Mouse (Mus musculus) testis, postnatal 14 days (tissue): ENCODE results near the gene F12.

Source experiments
- DNase-seq: peaks from one replicate; pipeline ENCODE4 v3.0.0; 2021; ENCODE audit warnings: low spot score

F12 gene

DNA sequence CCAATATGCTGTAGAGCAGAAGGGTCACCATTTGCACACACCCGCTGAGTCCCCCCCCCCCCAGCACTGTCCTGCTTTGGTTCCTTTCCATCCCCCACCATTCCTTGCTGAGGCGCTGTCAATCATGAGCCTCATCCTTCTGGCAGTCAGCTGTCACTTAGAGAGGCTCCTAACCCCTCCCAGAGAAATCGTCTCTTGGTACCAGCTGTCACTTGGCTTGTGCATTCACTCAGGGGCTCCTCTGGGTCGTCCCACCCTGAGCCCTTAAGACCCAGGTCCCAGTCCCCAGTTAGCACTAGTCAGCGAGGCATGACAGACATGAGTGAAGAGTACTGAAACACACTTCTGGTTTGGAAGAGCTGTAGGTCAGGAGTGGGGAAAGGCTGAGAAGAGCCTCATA is 54.9 kb downstream of the F12 start:
- no peak for DNase-seq

DNA sequence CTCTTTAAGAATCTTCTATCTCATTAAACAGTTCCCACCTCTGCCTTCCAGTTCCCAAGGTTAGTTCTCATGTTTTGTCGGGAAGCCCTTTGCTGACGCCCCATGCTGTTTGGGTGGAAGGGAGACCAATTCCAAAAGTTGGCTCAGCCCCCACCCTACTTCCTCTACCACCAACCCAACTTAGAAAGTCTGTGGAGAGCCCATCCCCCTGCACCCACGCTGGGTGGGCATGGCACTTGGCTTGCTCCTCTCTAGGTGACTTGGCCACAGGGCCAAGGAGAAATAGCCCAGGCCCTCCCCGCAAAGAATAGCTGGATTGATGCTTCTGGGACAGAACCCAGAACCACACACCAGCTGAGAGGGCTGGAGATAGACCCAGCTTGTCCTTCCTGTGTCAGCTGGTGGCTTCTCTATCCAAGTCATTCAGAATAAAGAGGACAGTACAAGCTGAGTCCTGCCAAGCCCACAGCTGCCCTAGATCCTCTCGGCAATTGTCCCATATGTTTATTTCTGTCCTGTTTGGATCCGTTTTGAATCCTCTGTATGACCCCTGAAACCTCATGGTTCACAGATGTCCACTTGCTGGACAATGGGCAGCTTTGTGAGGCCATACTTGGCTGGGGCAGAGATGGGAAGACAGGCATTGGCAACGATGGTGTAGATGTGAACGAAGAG is 55.4 kb downstream of the F12 start:
- DNase-seq: no peak

DNA sequence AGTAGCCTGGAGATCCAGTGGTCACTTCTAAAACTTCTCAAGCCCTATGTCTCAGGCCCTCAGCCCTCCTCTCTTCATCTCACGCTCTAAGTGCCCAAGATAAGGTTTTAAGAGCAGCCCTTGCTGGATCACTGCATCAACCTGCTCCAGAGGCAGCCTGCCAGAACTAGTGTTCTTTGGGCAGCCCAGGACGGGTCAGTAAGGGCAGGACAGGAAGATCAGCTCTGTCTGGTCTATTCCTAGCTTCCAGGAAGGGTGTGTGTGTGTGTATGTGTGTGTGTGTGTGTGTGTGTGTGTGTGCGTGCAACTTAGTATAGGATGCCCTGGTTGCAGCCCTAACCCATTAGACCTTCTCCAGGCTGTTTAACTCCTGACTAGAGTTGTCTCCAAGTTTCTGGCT is 56.4 kb downstream of the F12 start:
- DNase-seq: no peak

DNA sequence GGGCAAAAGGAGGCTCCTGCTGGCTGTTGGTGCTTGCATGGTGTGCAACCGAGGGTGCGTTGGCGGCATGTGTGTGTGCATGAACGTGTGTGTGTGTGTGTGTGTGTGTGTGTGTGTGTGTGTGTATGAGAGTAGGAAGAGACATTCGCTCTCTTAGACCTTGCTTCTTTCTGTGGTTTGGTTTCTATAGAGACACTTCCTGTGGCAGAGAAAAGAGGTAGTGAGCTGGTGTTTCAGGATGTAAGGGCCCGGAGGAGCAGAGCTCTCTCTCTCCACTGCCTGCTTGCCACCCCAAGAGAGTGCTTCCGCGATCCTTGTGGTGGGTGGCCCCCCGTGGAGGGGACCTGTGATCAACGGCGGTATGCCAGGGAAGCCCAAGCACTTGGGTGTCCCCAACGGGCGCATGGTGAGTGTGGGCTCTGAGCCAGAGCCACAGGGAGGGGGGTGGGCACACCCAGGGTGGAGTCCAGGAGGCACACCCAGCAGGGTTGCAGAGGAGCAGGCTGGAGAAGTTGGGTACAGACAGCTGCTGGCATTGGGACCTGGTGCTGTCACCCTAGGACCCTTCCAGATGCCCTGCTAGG is 57.0 kb downstream of the F12 start, which contains the start of gene Rgs14:
Rgs14 (plus strand) TSS at position 202 of the 584 bp plus-strand sequence.
- DNase-seq: no peak

- DNase-seq: no peak
These were observed 58.2 kb downstream of the F12 start for GRCm38 (mm10) chr13:55368401-55368800.
